In the genomic region with DNA sequence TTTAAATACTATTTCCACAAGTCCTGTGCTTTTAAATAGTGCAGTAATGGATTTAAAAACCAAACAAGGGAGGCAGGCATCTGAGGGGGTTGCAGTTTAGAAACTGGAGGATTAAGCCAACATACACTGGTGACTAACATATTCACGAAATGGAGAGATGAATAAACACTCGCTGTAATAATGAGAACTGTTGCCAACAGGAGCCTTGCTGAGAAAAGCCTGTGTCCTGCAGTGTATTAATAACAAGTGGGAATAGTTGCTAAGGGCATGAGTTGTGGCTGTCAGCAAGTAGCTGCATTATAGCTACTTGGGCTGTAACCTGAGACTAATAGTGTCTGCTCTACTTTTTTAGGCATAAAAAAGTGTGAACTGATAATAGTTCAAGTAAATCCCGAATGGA, we compare ENCODE assay signal across 14 mouse cellular contexts.
A peak's percentile ranks its signal among the peaks of the same experiment; 100 is the strongest.
DNase-seq lines count a peak whose midpoint lies in the region; ATAC-seq and TF ChIP-seq lines count a peak whose summit lies in the region.
"Had no signal": no experiment of that assay in that cellular context is flagged by ENCODE, and none has a peak within 500 bp of the region (broad histone marks: within the 10 kb centered on the region; RNA-seq: fewer than 3 reads in every experiment).

No protein-coding gene starts in this region.

- no peaks in the 10 kb centered on the region for H3K4me1 ChIP-seq in embryonic facial prominence, embryonic 11.5 days (ENCODE audit: control insufficient read depth, insufficient read depth, low read length)
- no peaks in the 10 kb centered on the region; the same call in 1 of the 2 replicates for H3K4me1 ChIP-seq in embryonic facial prominence, embryonic 10.5 days
- no peaks in the 10 kb centered on the region for H3K4me1 ChIP-seq in lung, embryonic 14.5 days (ENCODE audit: insufficient read depth)
- peaks cover 4% of the 10 kb centered on the region; the same call in 1 of the 2 replicates for H3K4me1 ChIP-seq in midbrain, embryonic 16.5 days (ENCODE audit: control insufficient read depth, insufficient read depth, low read length)
- H3K4me1 ChIP-seq: neural tube, embryonic 12.5 days had no signal

- TF ChIP-seq CTCF in lung, embryonic 14.5 days (IDR thresholded peaks at IDR 0.05; ENCODE audit: low read depth) = no peak

- no peak for ATAC-seq in embryonic facial prominence, embryonic 11.5 days (replicated peaks; ENCODE audit: insufficient number of reproducible peaks, low FRiP score, low TSS enrichment, low read depth)
- ATAC-seq in lung, embryonic 14.5 days (ENCODE audit: insufficient read depth) = no peak
- ATAC-seq in midbrain, embryonic 16.5 days = peak; percentile 68

- H3K27ac ChIP-seq in embryonic facial prominence, embryonic 11.5 days (replicated peaks; ENCODE audit: low read depth, low read length) = no peak overlapping the region
- H3K27ac ChIP-seq in embryonic facial prominence, embryonic 10.5 days (replicated peaks) = no peak overlapping the region
- no peak overlapping the region for H3K27ac ChIP-seq in lung, embryonic 14.5 days (ENCODE audit: low read depth)
- H3K27ac ChIP-seq in midbrain, embryonic 16.5 days (ENCODE audit: low read length) = no peak overlapping the region
- H3K27ac ChIP-seq: heart, adult 2 months; neural tube, embryonic 12.5 days had no signal

- intact Hi-C loops in left cerebral cortex, postnatal 14 days (cut with DNase I) = no loop called here

- no peaks in the 10 kb centered on the region for H3K36me3 ChIP-seq in embryonic facial prominence, embryonic 11.5 days (replicated peaks; ENCODE audit: control insufficient read depth, insufficient read depth, low read depth, low read length)
- no peaks in the 10 kb centered on the region for H3K36me3 ChIP-seq in embryonic facial prominence, embryonic 10.5 days (replicated peaks)
- H3K36me3 ChIP-seq in lung, embryonic 14.5 days (ENCODE audit: insufficient read depth) = no peaks in the 10 kb centered on the region
- no peaks in the 10 kb centered on the region for H3K36me3 ChIP-seq in midbrain, embryonic 16.5 days (ENCODE audit: control insufficient read depth, insufficient read depth, low read length)
- H3K36me3 ChIP-seq: neural tube, embryonic 12.5 days had no signal

- H3K27me3 ChIP-seq in embryonic facial prominence, embryonic 11.5 days (ENCODE audit: control insufficient read depth, insufficient read depth, low read length) = no peaks in the 10 kb centered on the region
- H3K27me3 ChIP-seq in embryonic facial prominence, embryonic 10.5 days (replicated peaks; ENCODE audit: low read depth, poor library complexity, severe bottlenecking) = no peaks in the 10 kb centered on the region
- H3K27me3 ChIP-seq in lung, embryonic 14.5 days (ENCODE audit: insufficient read depth, low read length) = no peaks in the 10 kb centered on the region
- no peaks in the 10 kb centered on the region for H3K27me3 ChIP-seq in midbrain, embryonic 16.5 days (ENCODE audit: control insufficient read depth, insufficient read depth, low read depth, low read length)
- H3K27me3 ChIP-seq: neural tube, embryonic 12.5 days had no signal

- no peak overlapping the region for H3K4me2 ChIP-seq in embryonic facial prominence, embryonic 11.5 days (ENCODE audit: low read depth, low read length)
- H3K4me2 ChIP-seq in lung, embryonic 14.5 days = no peak overlapping the region
- H3K4me2 ChIP-seq in midbrain, embryonic 16.5 days (ENCODE audit: low read length) = no peak overlapping the region
- H3K4me2 ChIP-seq: neural tube, embryonic 12.5 days had no signal

- peak; percentile 4 for DNase-seq in embryonic facial prominence, embryonic 11.5 days (ENCODE audit: low spot score)
- no peak for DNase-seq in embryonic facial prominence, embryonic 10.5 days (ENCODE audit: low spot score)
- peak; percentile 19 for DNase-seq in lung, embryonic 14.5 days
- no peak for DNase-seq in lung, postnatal 4 days
- DNase-seq in brain, adult 2 months (ENCODE audit: low read depth, low spot score) = peak; percentile 50
- DNase-seq in frontal cortex, postnatal 10 days (ENCODE audit: low spot score in 2 of 2) = no peak
- DNase-seq in left cerebral cortex, postnatal 14 days (ENCODE audit: low spot score in 2 of 2) = no peak
- DNase-seq: adrenal gland, adult 8-10 months; heart, adult 2 months; kidney, adult 11 months; right cerebral cortex, adult 18-20 months; thymus, adult 2 months had no signal

- 51% methylated on average over 3 of the region's 3 CpGs for WGBS in embryonic facial prominence, embryonic 11.5 days
- WGBS in embryonic facial prominence, embryonic 10.5 days = 63% methylated on average over 3 of the region's 3 CpGs
- 37% methylated on average over 3 of the region's 3 CpGs for WGBS in lung, embryonic 14.5 days
- 35% methylated on average over 3 of the region's 3 CpGs for WGBS in midbrain, embryonic 16.5 days

- no peaks in the 10 kb centered on the region for H3K9me3 ChIP-seq in embryonic facial prominence, embryonic 11.5 days (replicated peaks; ENCODE audit: control insufficient read depth, low read length)
- H3K9me3 ChIP-seq in embryonic facial prominence, embryonic 10.5 days = no peaks in the 10 kb centered on the region
- H3K9me3 ChIP-seq in lung, embryonic 14.5 days (ENCODE audit: low read depth, low read length) = no peaks in the 10 kb centered on the region
- H3K9me3 ChIP-seq in midbrain, embryonic 16.5 days (replicated peaks; ENCODE audit: control insufficient read depth, low read length, poor library complexity, severe bottlenecking) = no peaks in the 10 kb centered on the region
- H3K9me3 ChIP-seq: neural tube, embryonic 12.5 days had no signal

- no peak overlapping the region for H3K9ac ChIP-seq in embryonic facial prominence, embryonic 11.5 days (replicated peaks; ENCODE audit: low read length)
- no peak overlapping the region for H3K9ac ChIP-seq in lung, embryonic 14.5 days
- no peak overlapping the region for H3K9ac ChIP-seq in midbrain, embryonic 16.5 days (ENCODE audit: low read depth, low read length)
- H3K9ac ChIP-seq: neural tube, embryonic 12.5 days had no signal

- no peak overlapping the region for H3K4me3 ChIP-seq in embryonic facial prominence, embryonic 11.5 days (ENCODE audit: low read depth, low read length)
- H3K4me3 ChIP-seq in embryonic facial prominence, embryonic 10.5 days = no peak overlapping the region
- no peak overlapping the region for H3K4me3 ChIP-seq in lung, embryonic 14.5 days (ENCODE audit: low read depth, low read length)
- H3K4me3 ChIP-seq in midbrain, embryonic 16.5 days (ENCODE audit: low read depth, low read length) = no peak overlapping the region
- H3K4me3 ChIP-seq: heart, adult 2 months; neural tube, embryonic 12.5 days had no signal

Comparison
In these comparisons a context has a peak if more than half of its experiments do, and no peak if none do; other contexts are left out.
1. DNase-seq: peak in embryonic facial prominence, embryonic 11.5 days (single experiment), lung, embryonic 14.5 days (single experiment) and brain, adult 2 months (single experiment); none in embryonic facial prominence, embryonic 10.5 days (single experiment), lung, postnatal 4 days (0 of 2), frontal cortex, postnatal 10 days (0 of 2) and left cerebral cortex, postnatal 14 days (0 of 2).